Mouse (Mus musculus) C2C12 (cell line): Measurements from ENCODE around the gene Ppara.

Experiments
- CTCF ChIP-seq: IDR thresholded peaks from one replicate; pipeline ENCODE4 v1.5.1; 2011; ENCODE audit not compliant: control insufficient read depth, insufficient read depth, insufficient read length
- FOSL1 ChIP-seq: IDR thresholded peaks from one replicate; pipeline ENCODE4 v1.8.0; 2011; ENCODE audit warnings: mild to moderate bottlenecking, low read length; ENCODE audit not compliant: poor library complexity, insufficient read depth, severe bottlenecking
- MYOG ChIP-seq: IDR thresholded peaks from one replicate; pipeline ENCODE4 v1.6.1; 2011; ENCODE audit not compliant: control insufficient read depth, insufficient read length; ENCODE audit errors: extremely low read depth

GRCm38 (mm10) chr15:85710641-85711580, 23.9 kb upstream of the Ppara start:
- TF ChIP-seq CTCF (no peak), FOSL1 (no peak), MYOG (no peak)
